Mouse (Mus musculus): ENCODE measurements at regions not wholly inside any gene's neighbourhood (a gene's known extent, or its start where the extent isn't known, plus 50 kb on each side); places are given as distances from the start of the nearest gene placed in this dataset.

DNA sequence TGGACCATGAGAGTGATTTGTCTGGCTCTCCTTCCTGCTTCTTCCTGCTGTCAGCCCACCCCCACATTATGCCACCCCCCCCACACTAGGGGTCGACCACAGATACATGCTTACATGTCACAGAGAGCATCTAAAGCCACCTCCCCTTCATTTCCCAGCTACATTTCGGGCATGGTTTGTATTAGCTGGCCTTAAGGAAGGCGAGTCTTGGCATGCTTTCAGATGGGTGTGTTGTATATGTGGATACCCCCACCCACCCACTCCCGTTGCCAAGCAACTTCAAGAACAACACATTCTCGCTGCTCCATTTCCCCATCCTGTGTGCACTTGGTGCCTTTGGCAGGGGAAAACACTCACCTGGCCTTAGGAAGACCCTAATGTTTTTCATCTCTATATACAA lies 612.8 kb upstream of the Clint1 start:
- Histone ChIP-seq H3K36me3 (ENCODE audit: control insufficient read depth, insufficient read depth, low read length) (no peaks in the 10 kb centered on the region), H3K4me1 (ENCODE audit: control insufficient read depth, insufficient read depth, low read length) (0 out of 2 replicates have a peak, but pooled peaks cover 2% of the 10 kb centered on the region), H3K4me3 (ENCODE audit: insufficient read depth, low read depth, low read length) (no peak overlapping the region), H3K27ac (replicated peaks; ENCODE audit: insufficient read depth, low read depth, low read length) (no peak overlapping the region), H3K9ac (ENCODE audit: low read depth, low read length) (no peak overlapping the region), H3K27me3 (ENCODE audit: control insufficient read depth, insufficient read depth, low read length) (no peaks in the 10 kb centered on the region), H3K79me2 (ENCODE audit: control insufficient read depth, insufficient read depth, low read length) (no peaks in the 10 kb centered on the region)
- WGBS: 86% methylated on average over 5 of the region's 5 CpGs
- TF ChIP-seq POLR2A (IDR thresholded peaks at IDR 0.05; ENCODE audit: extremely low read depth, insufficient read depth, low read length): no peak
- no peak for TF ChIP-seq CTCF (IDR thresholded peaks at IDR 0.05; ENCODE audit: low read depth, low read length)
- DNase-seq (ENCODE audit: extremely low read depth, low read depth, low spot score): no peak

DNA sequence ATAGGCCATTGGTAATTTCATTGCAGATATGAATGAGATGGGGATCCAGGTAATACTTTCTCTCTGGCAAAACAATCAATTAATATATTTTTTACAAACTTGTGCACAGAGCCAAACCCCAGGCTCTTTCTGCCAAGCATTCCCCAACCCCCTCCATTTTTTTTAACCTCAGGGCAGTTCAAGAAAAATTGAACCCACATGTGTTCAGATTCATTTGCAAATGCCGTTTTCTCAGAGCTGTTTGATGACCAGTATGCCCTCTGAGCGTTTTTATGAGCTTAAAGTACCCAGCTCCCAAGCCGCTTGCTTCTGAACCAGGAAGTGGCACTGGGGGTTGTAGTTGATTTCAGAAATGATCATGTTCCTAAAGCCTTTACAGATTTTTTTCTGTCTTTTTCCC lies 611.4 kb upstream of the Clint1 start:
- Histone ChIP-seq H3K4me1 (ENCODE audit: control insufficient read depth, insufficient read depth, low read length) (0 out of 2 replicates have a peak, but pooled peaks cover 2% of the 10 kb centered on the region), H3K27me3 (ENCODE audit: control insufficient read depth, insufficient read depth, low read length) (no peaks in the 10 kb centered on the region), H3K27ac (replicated peaks; ENCODE audit: insufficient read depth, low read depth, low read length) (no peak overlapping the region), H3K79me2 (ENCODE audit: control insufficient read depth, insufficient read depth, low read length) (no peaks in the 10 kb centered on the region), H3K4me3 (ENCODE audit: insufficient read depth, low read depth, low read length) (no peak overlapping the region), H3K36me3 (ENCODE audit: control insufficient read depth, insufficient read depth, low read length) (no peaks in the 10 kb centered on the region), H3K9ac (ENCODE audit: low read depth, low read length) (no peak overlapping the region)
- DNase-seq (ENCODE audit: extremely low read depth, low read depth, low spot score): no peak
- 83% methylated on average over 3 of the region's 3 CpGs for WGBS
- TF ChIP-seq CTCF (IDR thresholded peaks at IDR 0.05; ENCODE audit: low read depth, low read length) (no peak), POLR2A (IDR thresholded peaks at IDR 0.05; ENCODE audit: extremely low read depth, insufficient read depth, low read length) (no peak)

DNA sequence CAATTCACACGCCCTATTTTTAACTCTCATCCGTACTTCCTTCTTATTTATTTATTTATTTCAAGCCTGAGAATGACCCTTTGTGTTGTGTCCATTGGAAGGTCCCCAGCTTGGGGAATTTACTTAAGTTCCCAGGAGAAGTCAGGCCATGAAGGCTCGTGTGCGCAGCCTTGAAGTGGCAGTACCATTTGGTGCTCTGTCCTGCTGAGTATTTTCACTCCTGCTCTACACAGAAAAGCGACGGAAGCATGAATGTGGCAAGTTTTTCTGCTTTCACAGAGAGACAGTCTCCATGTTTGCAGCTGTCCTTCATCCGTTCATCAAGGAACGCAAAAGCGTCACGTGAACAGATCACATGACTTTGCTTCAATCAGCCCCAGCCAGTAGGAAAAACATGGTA lies 610.2 kb upstream of the Clint1 start:
- no peak overlapping the region for H3K9ac ChIP-seq (ENCODE audit: low read depth, low read length)
- no peaks in the 10 kb centered on the region for H3K27me3 ChIP-seq (ENCODE audit: control insufficient read depth, insufficient read depth, low read length)
- no peaks in the 10 kb centered on the region for H3K79me2 ChIP-seq (ENCODE audit: control insufficient read depth, insufficient read depth, low read length)
- no peak for DNase-seq (ENCODE audit: extremely low read depth, low read depth, low spot score)
- TF ChIP-seq CTCF (IDR thresholded peaks at IDR 0.05; ENCODE audit: low read depth, low read length) (no peak), POLR2A (IDR thresholded peaks at IDR 0.05; ENCODE audit: extremely low read depth, insufficient read depth, low read length) (no peak)
- WGBS: 85% methylated on average over 10 of the region's 10 CpGs
- H3K36me3 ChIP-seq (ENCODE audit: control insufficient read depth, insufficient read depth, low read length): no peaks in the 10 kb centered on the region
- H3K4me1 ChIP-seq (ENCODE audit: control insufficient read depth, insufficient read depth, low read length): 0 out of 2 replicates have a peak, but pooled peaks cover 2% of the 10 kb centered on the region
- H3K4me3 ChIP-seq (ENCODE audit: insufficient read depth, low read depth, low read length): no peak overlapping the region
- H3K27ac ChIP-seq (replicated peaks; ENCODE audit: insufficient read depth, low read depth, low read length): no peak overlapping the region

DNA sequence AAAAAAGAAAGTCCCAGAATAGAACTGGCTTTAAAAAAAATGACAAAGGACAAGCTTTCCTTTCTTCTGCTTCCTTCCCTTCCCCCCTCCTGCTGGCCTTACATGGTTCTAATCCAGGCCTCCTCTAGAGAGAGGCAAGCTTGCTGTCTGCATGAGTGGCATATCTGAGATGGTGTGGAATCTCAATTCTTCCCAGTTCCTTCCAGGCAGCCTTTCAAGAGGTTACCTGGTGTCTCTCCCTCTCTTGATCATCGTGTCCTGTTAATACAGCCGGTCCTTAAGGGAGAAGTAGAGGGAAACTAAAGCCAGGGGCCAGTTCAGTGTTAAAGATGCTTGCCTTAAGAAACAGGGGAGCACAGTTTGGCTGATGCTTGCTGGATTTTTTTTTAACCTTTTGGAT lies 607.1 kb upstream of the Clint1 start:
- no peaks in the 10 kb centered on the region for H3K79me2 ChIP-seq (ENCODE audit: control insufficient read depth, insufficient read depth, low read length)
- WGBS: 91% methylated on average over 2 of the region's 2 CpGs
- H3K9ac ChIP-seq (ENCODE audit: low read depth, low read length): no peak overlapping the region
- no peaks in the 10 kb centered on the region for H3K36me3 ChIP-seq (ENCODE audit: control insufficient read depth, insufficient read depth, low read length)
- TF ChIP-seq CTCF (IDR thresholded peaks at IDR 0.05; ENCODE audit: low read depth, low read length) (no peak), POLR2A (IDR thresholded peaks at IDR 0.05; ENCODE audit: extremely low read depth, insufficient read depth, low read length) (no peak)
- H3K27ac ChIP-seq (replicated peaks; ENCODE audit: insufficient read depth, low read depth, low read length): no peak overlapping the region
- no peaks in the 10 kb centered on the region for H3K4me1 ChIP-seq (ENCODE audit: control insufficient read depth, insufficient read depth, low read length)
- no peak for DNase-seq (ENCODE audit: extremely low read depth, low read depth, low spot score)
- no peak overlapping the region for H3K4me3 ChIP-seq (ENCODE audit: insufficient read depth, low read depth, low read length)
- no peaks in the 10 kb centered on the region for H3K27me3 ChIP-seq (ENCODE audit: control insufficient read depth, insufficient read depth, low read length)

DNA sequence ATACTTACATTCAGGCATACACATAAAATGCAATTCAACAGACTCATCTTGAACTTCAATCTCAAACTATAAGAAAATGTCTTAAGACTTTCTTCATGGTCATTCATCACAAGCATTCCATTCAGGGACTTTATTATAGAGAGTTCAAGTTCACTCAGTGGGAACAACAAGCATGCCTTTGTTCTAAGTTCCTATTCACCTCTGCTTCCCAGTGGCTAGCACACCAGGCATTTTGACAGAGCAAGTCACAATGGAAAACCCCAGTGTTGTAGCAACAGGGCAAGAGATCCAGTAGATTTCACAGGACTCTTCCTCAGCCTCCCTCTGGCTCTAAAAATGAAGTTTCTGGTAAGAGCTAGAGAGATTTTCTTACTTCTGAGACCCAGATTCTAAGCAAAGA lies 595.8 kb upstream of the Clint1 start:
- Histone ChIP-seq H3K9ac (ENCODE audit: low read depth, low read length) (no peak overlapping the region), H3K79me2 (ENCODE audit: control insufficient read depth, insufficient read depth, low read length) (no peaks in the 10 kb centered on the region), H3K4me1 (ENCODE audit: control insufficient read depth, insufficient read depth, low read length) (peaks cover 2% of the 10 kb centered on the region; the same call in 1 of the 2 replicates), H3K4me3 (ENCODE audit: insufficient read depth, low read depth, low read length) (no peak overlapping the region), H3K27me3 (ENCODE audit: control insufficient read depth, insufficient read depth, low read length) (no peaks in the 10 kb centered on the region), H3K36me3 (ENCODE audit: control insufficient read depth, insufficient read depth, low read length) (no peaks in the 10 kb centered on the region), H3K27ac (replicated peaks; ENCODE audit: insufficient read depth, low read depth, low read length) (no peak overlapping the region)
- no peak for TF ChIP-seq CTCF (IDR thresholded peaks at IDR 0.05; ENCODE audit: low read depth, low read length)
- no peak for TF ChIP-seq POLR2A (IDR thresholded peaks at IDR 0.05; ENCODE audit: extremely low read depth, insufficient read depth, low read length)
- no peak for DNase-seq (ENCODE audit: extremely low read depth, low read depth, low spot score)

DNA sequence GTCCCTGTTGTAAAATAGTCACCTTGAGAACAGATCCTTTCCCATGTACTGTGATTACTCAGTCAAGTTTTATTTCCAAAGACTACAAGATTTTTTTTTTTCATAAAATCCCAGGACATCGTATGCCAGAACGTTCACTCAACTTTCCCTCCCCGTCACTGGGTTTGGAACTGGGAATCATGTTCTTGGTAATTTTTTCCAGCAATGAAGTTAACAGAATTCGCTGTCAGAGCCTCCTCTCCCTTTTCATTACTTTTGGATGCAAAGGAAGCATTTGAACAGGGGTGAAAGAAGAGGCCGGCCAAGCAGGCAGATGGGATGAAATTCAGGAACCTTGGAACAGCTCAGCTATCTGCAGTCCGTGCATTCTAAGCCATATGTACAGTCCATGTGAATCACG lies 589.7 kb upstream of the Clint1 start:
- Histone ChIP-seq H3K4me3 (ENCODE audit: insufficient read depth, low read depth, low read length) (no peak overlapping the region), H3K4me1 (ENCODE audit: control insufficient read depth, insufficient read depth, low read length) (no peaks in the 10 kb centered on the region), H3K27me3 (ENCODE audit: control insufficient read depth, insufficient read depth, low read length) (no peaks in the 10 kb centered on the region), H3K79me2 (ENCODE audit: control insufficient read depth, insufficient read depth, low read length) (no peaks in the 10 kb centered on the region), H3K36me3 (ENCODE audit: control insufficient read depth, insufficient read depth, low read length) (no peaks in the 10 kb centered on the region), H3K27ac (replicated peaks; ENCODE audit: insufficient read depth, low read depth, low read length) (no peak overlapping the region), H3K9ac (ENCODE audit: low read depth, low read length) (no peak overlapping the region)
- DNase-seq (ENCODE audit: extremely low read depth, low read depth, low spot score): no peak
- no peak for TF ChIP-seq POLR2A (IDR thresholded peaks at IDR 0.05; ENCODE audit: extremely low read depth, insufficient read depth, low read length)
- 85% methylated on average over 7 of the region's 7 CpGs for WGBS
